Mouse (Mus musculus) left cerebral cortex, adult 6 months (tissue): ENCODE measurements around the gene Klhl21. TPM values are rescaled to one million over a fixed set of nuclear protein-coding genes. Genes with fewer than 3 reads are reported as not detected.

Experiments
- long read RNA-seq, 2 experiments: library from polyadenylated mRNA; unstranded; transcript quantifications; one replicate each; pipeline ENCODE4 v2.0.0; 2019 to 2020
- polyA plus RNA-seq: library from polyadenylated mRNA; unstranded; fragments of <200 nt; fragmentation: Nextera tagmentation; gene quantifications from 2 replicates; pipeline ENCODE4 v1.2.3, GENCODE M21; 2021

Klhl21 gene
- 4.2 and 9.0 TPM in 2 replicates for polyA plus RNA-seq
- long read RNA-seq, experiment 1, transcript Klhl21-201 (4 exons, 3,986 nt) = major isoform, 25 of 48 reads
- long read RNA-seq, experiment 1, partial matches to known transcripts = 19 of 48 reads
- long read RNA-seq, experiment 1, other reads (novel, unspliced or antisense) = 4 of 48 reads
- long read RNA-seq, experiment 2, partial matches to known transcripts = 1 of 8 reads
- long read RNA-seq, experiment 2, other reads (novel, unspliced or antisense) = 6 of 8 reads

DNA sequence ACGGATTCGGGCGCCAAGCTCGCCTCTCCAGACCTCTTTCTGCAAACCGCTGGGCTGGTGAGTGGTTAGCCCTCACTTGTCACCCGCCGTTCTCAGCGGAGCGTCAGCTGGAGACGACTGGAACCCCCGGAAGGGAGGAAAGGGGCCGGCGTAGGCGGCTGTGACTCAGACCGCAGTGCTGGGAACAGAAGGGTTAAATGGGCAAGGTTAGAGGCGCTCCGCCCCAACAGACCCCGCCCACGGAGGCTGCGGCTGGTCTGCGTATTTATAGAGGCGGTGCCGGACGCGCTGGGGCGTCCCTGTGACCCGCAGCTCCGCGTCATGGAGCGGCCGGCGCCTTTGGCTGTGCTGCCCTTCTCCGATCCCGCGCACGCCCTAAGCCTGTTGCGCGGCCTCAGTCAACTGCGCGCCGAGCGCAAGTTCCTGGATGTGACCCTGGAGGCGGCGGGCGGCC, at the start of gene Klhl21:
Gene Klhl21 (plus strand): TSS at position 182 of the 454 bp plus-strand sequence.

DNA sequence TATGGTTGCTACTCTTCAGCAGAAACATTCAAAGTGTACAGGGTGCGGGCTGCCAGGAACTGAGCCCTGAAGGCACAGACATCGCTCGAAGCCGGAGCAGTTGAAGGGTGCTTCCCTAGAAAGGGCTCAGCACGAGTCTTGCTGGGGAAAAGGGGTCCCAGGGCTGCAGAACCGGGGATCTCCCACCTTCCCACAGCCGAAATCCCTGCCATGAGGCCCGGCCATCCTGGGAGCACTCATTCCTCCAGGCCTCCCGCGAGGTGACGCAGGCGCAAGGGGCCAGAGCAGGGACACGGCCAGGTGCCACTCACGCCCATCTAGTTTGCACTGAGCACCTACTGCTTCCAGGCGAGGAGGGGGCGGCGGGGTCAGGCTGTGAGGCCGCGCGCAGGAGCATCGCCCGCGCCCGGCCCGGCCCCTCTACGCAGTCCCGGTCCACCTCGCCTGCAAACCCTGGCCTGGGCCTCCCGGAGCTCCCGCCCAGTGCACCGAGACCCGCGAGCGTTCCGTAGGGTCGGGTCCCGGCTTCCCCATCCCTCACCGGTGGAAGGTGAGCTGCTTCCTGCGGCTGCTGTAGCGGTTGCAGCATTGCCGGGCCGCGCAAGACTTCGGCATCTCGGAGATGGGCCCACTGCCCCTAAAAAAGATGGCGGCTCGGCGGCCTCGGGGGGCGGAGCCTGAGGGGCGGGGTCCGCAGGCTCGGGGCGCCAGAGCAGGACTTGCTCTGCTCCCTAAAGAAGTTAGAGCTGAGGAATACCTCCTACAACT, 20.1 kb upstream of the Klhl21 start, which contains the start of gene Thap3:
Gene Thap3 (minus strand): TSS at position 656 of the 768 bp plus-strand sequence.

GRCm38 (mm10) chr4:151996173-151996950, 12.2 kb upstream of the Klhl21 start, which contains the start of gene Phf13:
Gene Phf13 (minus strand): TSS chr4:151996258.

GRCm38 (mm10) chr4:152027524-152027923, 18.9 kb downstream of the Klhl21 start, which contains the start of gene Zbtb48:
Gene Zbtb48 (minus strand): TSS chr4:152027671.

GRCm38 (mm10) chr4:152038225-152038984, 29.8 kb downstream of the Klhl21 start, which contains the start of gene Tas1r1:
Gene Tas1r1 (minus strand): TSS chr4:152038568.

DNA sequence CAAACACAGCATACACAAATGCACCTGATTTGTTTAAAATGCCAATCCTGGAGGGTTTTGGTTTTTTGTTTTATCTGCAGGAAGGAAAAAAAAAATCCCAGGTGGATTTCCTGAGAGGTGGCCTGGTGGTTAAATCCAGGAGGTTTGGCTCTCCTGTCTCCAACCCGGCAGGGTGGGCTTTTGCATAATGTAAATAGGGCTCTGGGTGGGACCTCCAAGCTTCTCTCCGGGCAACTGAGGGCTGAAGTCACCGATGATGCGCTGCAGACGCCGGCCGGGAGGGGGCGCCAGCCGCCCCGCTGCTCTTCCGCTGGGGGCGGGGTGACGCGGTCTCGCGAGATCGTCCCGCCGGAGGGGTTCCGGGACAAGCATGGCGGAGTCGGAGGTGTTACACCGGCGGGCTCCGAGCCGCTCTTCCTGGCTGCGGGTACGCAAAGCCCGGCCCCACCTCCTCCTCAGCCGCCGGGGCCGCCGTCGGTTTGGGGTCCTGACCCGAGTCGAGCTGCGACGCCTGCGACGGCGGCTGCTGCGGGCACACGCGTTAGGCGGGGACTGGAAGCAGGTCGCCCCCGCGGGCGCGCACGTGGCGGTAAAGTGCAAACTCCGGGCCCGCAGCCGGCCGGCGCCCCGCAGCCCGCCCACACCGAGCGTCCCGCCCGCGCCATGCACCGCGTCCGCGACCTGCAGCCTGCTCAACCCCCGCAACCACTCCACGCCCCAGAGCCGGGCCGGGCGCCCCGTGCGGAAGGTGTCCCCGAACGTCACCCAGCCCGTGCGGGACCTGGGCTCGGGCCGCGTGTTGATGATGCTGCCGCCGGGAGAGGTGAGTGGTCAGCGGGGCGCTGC, 30.6 kb downstream of the Klhl21 start, which contains the start of gene Nol9:
Gene Nol9 (plus strand): TSS at position 337 of the 846 bp plus-strand sequence.

Other genes starting within 250 kb of the Klhl21 start
- gene Camta1, start 146.9 kb upstream of the Klhl21 start, polyA plus RNA-seq = 121 and 188 TPM in 2 replicates
- gene Dnajc11, start 75.1 kb upstream of the Klhl21 start, polyA plus RNA-seq = 31.5 and 39.2 TPM in 2 replicates
- 18.2 and 24.9 TPM in 2 replicates for gene Thap3, start 19.8 kb upstream of the Klhl21 start, polyA plus RNA-seq
- gene Phf13, start 12.5 kb upstream of the Klhl21 start, polyA plus RNA-seq = 5.4 and 8.9 TPM in 2 replicates
- gene Zbtb48, start 18.9 kb downstream of the Klhl21 start, polyA plus RNA-seq = 6.2 and 6.5 TPM in 2 replicates
- gene Tas1r1, start 29.8 kb downstream of the Klhl21 start, polyA plus RNA-seq = 0.11 and 0.15 TPM in 2 replicates
- 5.2 and 9.1 TPM in 2 replicates for gene Nol9, start 30.5 kb downstream of the Klhl21 start, polyA plus RNA-seq
- 10.1 and 17.7 TPM in 2 replicates for gene Plekhg5, start 63.7 kb downstream of the Klhl21 start, polyA plus RNA-seq
- 0.10 and 0.37 TPM in 2 replicates for gene Tnfrsf25, start 107.1 kb downstream of the Klhl21 start, polyA plus RNA-seq
- 0.93 and 2.0 TPM in 2 replicates for gene Espn, start 143.6 kb downstream of the Klhl21 start, polyA plus RNA-seq
- not detected in 2 replicates for gene Hes2, start 150.1 kb downstream of the Klhl21 start, polyA plus RNA-seq
- 310 and 366 TPM in 2 replicates for gene Acot7, start 169.3 kb downstream of the Klhl21 start, polyA plus RNA-seq